Mouse (Mus musculus) CH12.LX (cell line): ENCODE results near the gene Znrf3. TPM values are rescaled to one million over a fixed set of nuclear protein-coding genes. Genes with fewer than 3 reads are reported as not detected.

Experiments
- DNase-seq: peaks from one replicate; pipeline ENCODE4 v3.0.0-alpha.2; 2013; ENCODE audit errors: extremely low read depth
- H3K27ac ChIP-seq: 2 replicates; pipeline ENCODE4 v1.5.1; 2012; ENCODE audit warnings: low read depth, mild to moderate bottlenecking, control low read depth, moderate library complexity; ENCODE audit not compliant: insufficient read depth
- H3K27me3 ChIP-seq: replicated peaks from 2 replicates; pipeline ENCODE3; 2012; ENCODE audit warnings: inconsistent platforms
- H3K36me3 ChIP-seq, 2 experiments: replicated peaks in 1 of 2; 2 replicates each; pipeline versions ENCODE3 to v1.6.1; 2012; ENCODE audit warnings: inconsistent platforms in 1 of 2, low read length in 1 of 2, mild to moderate bottlenecking in 1 of 2, mixed read lengths in 1 of 2, moderate library complexity in 1 of 2; ENCODE audit not compliant: control insufficient read depth in 1 of 2, insufficient read depth in 1 of 2
- H3K4me1 ChIP-seq, 2 experiments: 2 replicates each; pipeline ENCODE4 v1.6.1; 2012; ENCODE audit warnings: inconsistent platforms in 1 of 2, moderate library complexity in 1 of 2; ENCODE audit not compliant: insufficient read depth in 2 of 2, control insufficient read depth in 1 of 2
- H3K4me2 ChIP-seq: 2 replicates; pipeline ENCODE4 v1.6.1; 2012; ENCODE audit warnings: low read depth, mild to moderate bottlenecking, control low read depth; ENCODE audit not compliant: poor library complexity, insufficient read depth, severe bottlenecking
- H3K4me3 ChIP-seq, 3 experiments: fragments of 150-350 bp in 1 of 3; sonication (generic) in 1 of 3; replicated peaks in 1 of 3; 2 replicates each; pipeline versions ENCODE3 to v1.5.1; 2011 to 2012; ENCODE audit warnings: low read depth in 2 of 3, low read length in 2 of 3, mild to moderate bottlenecking in 2 of 3, moderate library complexity in 2 of 3, control low read depth in 1 of 3, improper control_type of control experiment in 1 of 3, inconsistent platforms in 1 of 3, mixed read lengths in 1 of 3; ENCODE audit not compliant: poor library complexity in 1 of 3
- H3K79me2 ChIP-seq: replicated peaks from 2 replicates; pipeline ENCODE4 v1.6.1; 2012; ENCODE audit warnings: mild to moderate bottlenecking, moderate library complexity; ENCODE audit not compliant: control insufficient read depth, poor library complexity, insufficient read depth, severe bottlenecking; ENCODE audit errors: extremely low read depth
- H3K9ac ChIP-seq: 2 replicates; pipeline ENCODE4 v1.6.1; 2012; ENCODE audit warnings: low read depth, mild to moderate bottlenecking, control low read depth, moderate library complexity; ENCODE audit not compliant: insufficient read depth
- H3K9me3 ChIP-seq: replicated peaks from 2 replicates; pipeline ENCODE3; 2012; ENCODE audit warnings: low read length, inconsistent platforms, mixed read lengths
- CHD1 ChIP-seq: IDR thresholded peaks from 2 replicates; pipeline ENCODE4 v1.6.1; 2012; ENCODE audit warnings: low read depth, low read length, improper control_type of control experiment, inconsistent platforms
- CHD2 ChIP-seq: IDR thresholded peaks from 2 replicates; pipeline ENCODE4 v1.6.1; 2011; ENCODE audit warnings: low read length, improper control_type of control experiment
- CTCF ChIP-seq, 2 experiments: IDR thresholded peaks in 1 of 2; conservative IDR thresholded peaks in 1 of 2; 2 replicates each; pipeline ENCODE4 v1.5.1; 2011 to 2012; ENCODE audit warnings: low read depth in 2 of 2, low read length in 2 of 2, improper control_type of control experiment in 1 of 2, inconsistent platforms in 1 of 2, mild to moderate bottlenecking in 1 of 2, moderate library complexity in 1 of 2
- E2F4 ChIP-seq: IDR thresholded peaks from 2 replicates; pipeline ENCODE4 v1.6.1; 2011; ENCODE audit warnings: low read depth, low read length, improper control_type of control experiment; ENCODE audit not compliant: insufficient replicate concordance
- ELF1 ChIP-seq: IDR thresholded peaks from 2 replicates; pipeline ENCODE4 v1.6.1; 2014; ENCODE audit warnings: low read depth, mild to moderate bottlenecking, inconsistent platforms, low read length, improper control_type of control experiment
- GABPA ChIP-seq: IDR thresholded peaks from 2 replicates; pipeline ENCODE4 v1.6.1; 2012; ENCODE audit warnings: low read depth, low read length, improper control_type of control experiment, inconsistent platforms; ENCODE audit not compliant: insufficient replicate concordance
- JUN ChIP-seq: IDR thresholded peaks from 2 replicates; pipeline ENCODE4 v1.6.1; 2011; ENCODE audit warnings: low read depth, mild to moderate bottlenecking, low read length, improper control_type of control experiment, moderate library complexity; ENCODE audit not compliant: insufficient read depth
- JUND ChIP-seq: conservative IDR thresholded peaks from 2 replicates; pipeline ENCODE4 v1.6.1; 2011; ENCODE audit warnings: low read depth, low read length, improper control_type of control experiment
- KAT2A ChIP-seq: IDR thresholded peaks from 2 replicates; pipeline ENCODE4 v1.6.1; 2012; ENCODE audit warnings: low read length, improper control_type of control experiment, inconsistent platforms; ENCODE audit not compliant: insufficient replicate concordance
- MAFK ChIP-seq: IDR thresholded peaks from 2 replicates; pipeline ENCODE4 v1.6.1; 2011; ENCODE audit warnings: low read length, improper control_type of control experiment; ENCODE audit not compliant: insufficient replicate concordance
- MAX ChIP-seq: IDR thresholded peaks from 2 replicates; pipeline ENCODE4 v1.6.1; 2011; ENCODE audit warnings: low read length, improper control_type of control experiment
- MAZ ChIP-seq: IDR thresholded peaks from 2 replicates; pipeline ENCODE4 v1.6.1; 2012; ENCODE audit warnings: low read depth, mild to moderate bottlenecking, inconsistent platforms, low read length, improper control_type of control experiment, moderate library complexity
- MXI1 ChIP-seq: IDR thresholded peaks from 2 replicates; pipeline ENCODE4 v1.6.1; 2011; ENCODE audit warnings: mild to moderate bottlenecking, low read depth, low read length, improper control_type of control experiment
- MYC ChIP-seq: IDR thresholded peaks from 2 replicates; pipeline ENCODE4 v1.6.1; 2011; ENCODE audit warnings: low read depth, mild to moderate bottlenecking, improper control_type of control experiment, low read length
- NELFE ChIP-seq: IDR thresholded peaks from 2 replicates; pipeline ENCODE4 v1.6.1; 2011; ENCODE audit warnings: low read depth, low read length, improper control_type of control experiment
- POLR2AphosphoS2 ChIP-seq: IDR thresholded peaks from 2 replicates; pipeline ENCODE4 v1.6.1; 2011; ENCODE audit warnings: low read depth, low read length, improper control_type of control experiment
- RAD21 ChIP-seq: IDR thresholded peaks from 2 replicates; pipeline ENCODE4 v1.6.1; 2011; ENCODE audit warnings: low read depth, mild to moderate bottlenecking, low read length, improper control_type of control experiment, moderate library complexity
- RCOR1 ChIP-seq: conservative IDR thresholded peaks from 2 replicates; pipeline ENCODE4 v1.6.1; 2012; ENCODE audit warnings: low read depth, mild to moderate bottlenecking, inconsistent platforms, low read length, improper control_type of control experiment
- SIN3A ChIP-seq: IDR thresholded peaks from 2 replicates; pipeline ENCODE4 v1.6.1; 2012; ENCODE audit warnings: low read length, improper control_type of control experiment, inconsistent platforms
- TCF12 ChIP-seq: IDR thresholded peaks from 2 replicates; pipeline ENCODE4 v1.6.1; 2014; ENCODE audit warnings: low read depth, mild to moderate bottlenecking, inconsistent platforms, low read length, improper control_type of control experiment
- ZKSCAN1 ChIP-seq: IDR thresholded peaks from 2 replicates; pipeline ENCODE4 v1.6.1; 2012; ENCODE audit warnings: low read depth, inconsistent platforms, low read length, improper control_type of control experiment, borderline replicate concordance
- dilution Hi-C: fragments of 300-500 bp; cut with MboI; formaldehyde crosslinking; loops from 2 replicates; pipeline ENCODE4 v1.14.3; 2020; ENCODE audit warnings: low sequenced_read_pairs; ENCODE audit not compliant: extremely low pct_unique_long_range_greater_than_20kb, extremely low pct_ligation_motif_present
- in situ Hi-C: fragments of 300-500 bp; cut with MboI; formaldehyde crosslinking; loops from 3 replicates; pipeline ENCODE4 v1.14.3; 2019; ENCODE audit warnings: low sequenced_read_pairs, low pct_ligation_motif_present, low pct_unique_long_range_greater_than_20kb, mixed read lengths
- polyA plus RNA-seq: library from polyadenylated mRNA; unstranded; fragments of >175 nt; gene quantifications from 2 replicates; pipeline ENCODE4 v1.2.1, GENCODE M21; 2012; ENCODE audit warnings: low read depth; ENCODE audit not compliant: insufficient read length
- total RNA-seq, 2 experiments: library from RNA; depleted of rRNA; stranded (reverse); fragments of 300-350 nt in 1 of 2; fragments of >200 nt in 1 of 2; gene quantifications; 2 replicates each; pipeline ENCODE4 v1.2.3; 2012 to 2014

The Znrf3 gene
- total and polyA plus RNA-seq, 3 experiments = 1.1 to 2.7 (median 1.3) TPM

DNA sequence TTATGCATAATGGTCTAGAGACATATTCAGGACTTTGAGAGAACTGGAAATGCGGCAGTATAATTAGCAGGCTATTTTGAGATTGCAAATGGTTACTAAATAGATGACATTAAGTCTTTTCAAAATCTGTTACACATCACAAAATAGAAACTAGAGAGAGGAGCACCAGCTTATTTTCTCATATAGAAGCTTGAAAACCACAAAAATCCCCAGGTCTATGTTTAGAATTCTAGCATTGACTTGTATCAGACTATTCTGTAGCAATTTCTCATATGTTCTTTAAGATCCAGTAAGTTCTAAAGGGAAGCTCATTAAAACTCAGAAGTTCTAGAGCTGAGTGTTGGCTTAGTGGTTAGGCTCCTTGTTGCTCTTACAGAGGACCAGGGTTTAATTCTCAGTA, 104.9 kb downstream of the Znrf3 start (continued):
- TF ChIP-seq TCF12 = no peak
- TF ChIP-seq RCOR1 = no peak
- TF ChIP-seq JUN = no peak
- TF ChIP-seq MAFK = no peak
- TF ChIP-seq POLR2AphosphoS2 = no peak
- no peak for TF ChIP-seq ZKSCAN1
- TF ChIP-seq MYC = no peak
- TF ChIP-seq E2F4 = no peak
- TF ChIP-seq NELFE = no peak
- TF ChIP-seq GABPA = no peak
- no peak for TF ChIP-seq MAX
- TF ChIP-seq ELF1 = no peak
- TF ChIP-seq SIN3A = no peak
- TF ChIP-seq CHD1 = no peak
- TF ChIP-seq MAZ = no peak
- no peak for TF ChIP-seq CHD2
- TF ChIP-seq RAD21 = no peak
- peak; percentile 42; the same call in 1 of the 2 replicates for TF ChIP-seq JUND
- TF ChIP-seq KAT2A = no peak
- TF ChIP-seq, all 38 proteins: peak for 5

DNA sequence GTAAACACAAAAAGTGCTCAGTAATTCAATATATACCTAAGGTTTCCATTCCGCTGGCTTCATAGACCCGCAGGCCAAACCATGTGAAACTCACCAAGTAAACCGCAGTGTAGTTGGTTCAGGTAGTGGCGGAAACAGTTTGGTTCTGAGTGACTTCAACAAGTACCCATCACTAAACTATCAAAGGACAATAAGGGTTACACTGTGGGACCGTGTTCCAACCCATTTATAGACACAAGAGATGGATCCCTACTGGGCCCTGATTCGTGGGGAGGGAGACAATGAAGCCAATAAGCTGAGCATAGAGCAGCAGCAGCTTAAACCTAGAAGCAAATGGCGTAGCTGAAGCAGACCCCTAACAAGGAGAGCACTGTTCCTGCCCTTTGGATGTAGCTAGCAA, 107.8 kb downstream of the Znrf3 start:
- no peak for DNase-seq
- Histone ChIP-seq H3K36me3 (peaks cover 0 to 8% of the 10 kb centered on the region in 2 experiments), H3K79me2 (no peaks in the 10 kb centered on the region), H3K4me2 (no peak overlapping the region), H3K4me3 (no peak overlapping the region), H3K9ac (no peak overlapping the region), H3K27ac (no peak overlapping the region), H3K27me3 (no peaks in the 10 kb centered on the region), H3K9me3 (no peaks in the 10 kb centered on the region), H3K4me1 (peaks cover 16 to 49% of the 10 kb centered on the region in 2 experiments)
- in situ Hi-C loops = no loop called here
- dilution Hi-C loops = no loop called here
- TF ChIP-seq MXI1 (peak; percentile 37; the same call in 1 of the 2 replicates), CTCF (conservative IDR thresholded peaks at IDR 0.05 in 1 of 2, IDR thresholded peaks at IDR 0.05 in 1 of 2; ENCODE audit: low read depth in 2 of 2, low read length in 2 of 2) (no peak)
